Mouse (Mus musculus) ovary, adult 18-20 months (tissue): Measurements from ENCODE around the gene Inafm1.
"Not testable (repeated sequence)": the region's sequence is repeated elsewhere in the genome, so short reads cannot be mapped to it uniquely, and the experiment has no call there.

Source experiments
- DNase-seq: peaks from one replicate; pipeline ENCODE4 v3.0.0; 2022; ENCODE audit warnings: low spot score, mixed read lengths

The Inafm1 gene

DNA sequence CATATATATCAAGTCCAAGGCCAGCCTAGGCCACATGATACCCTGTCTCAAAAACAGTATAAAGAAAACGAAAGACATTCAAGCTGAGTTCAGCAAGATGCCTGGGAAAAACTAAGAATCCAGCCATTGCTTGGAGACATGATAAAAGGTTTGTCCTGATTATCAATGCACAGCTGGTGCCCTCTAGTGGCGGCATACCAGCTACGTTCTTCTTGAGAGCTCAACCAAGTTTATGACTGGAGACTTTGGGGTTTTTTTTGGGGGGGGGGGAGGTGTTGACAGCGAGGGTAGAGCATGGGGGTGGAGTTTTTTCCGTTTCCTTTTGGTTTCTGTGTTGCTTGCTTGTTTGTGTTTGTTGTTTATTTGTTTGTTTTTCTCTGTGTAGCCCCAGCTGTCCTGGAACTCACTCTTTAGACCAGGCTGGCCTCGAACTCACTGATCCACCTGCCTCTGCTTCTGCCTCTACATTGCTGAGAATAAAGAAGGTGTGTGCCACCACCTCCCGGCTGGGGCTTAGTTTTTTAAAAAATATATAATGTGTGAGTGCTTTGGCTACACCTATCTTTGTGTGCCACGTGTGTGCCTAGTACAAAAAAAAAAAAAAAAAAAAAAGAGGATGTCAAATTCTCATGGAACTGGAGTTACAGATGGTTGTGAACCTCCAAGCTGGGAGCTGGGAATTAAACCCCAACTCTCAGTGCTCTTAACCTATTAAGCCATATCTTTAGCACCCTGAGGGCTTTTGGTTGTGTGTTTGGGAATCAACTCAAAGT is 10.2 kb downstream of the Inafm1 start:
- no peak for DNase-seq

DNA sequence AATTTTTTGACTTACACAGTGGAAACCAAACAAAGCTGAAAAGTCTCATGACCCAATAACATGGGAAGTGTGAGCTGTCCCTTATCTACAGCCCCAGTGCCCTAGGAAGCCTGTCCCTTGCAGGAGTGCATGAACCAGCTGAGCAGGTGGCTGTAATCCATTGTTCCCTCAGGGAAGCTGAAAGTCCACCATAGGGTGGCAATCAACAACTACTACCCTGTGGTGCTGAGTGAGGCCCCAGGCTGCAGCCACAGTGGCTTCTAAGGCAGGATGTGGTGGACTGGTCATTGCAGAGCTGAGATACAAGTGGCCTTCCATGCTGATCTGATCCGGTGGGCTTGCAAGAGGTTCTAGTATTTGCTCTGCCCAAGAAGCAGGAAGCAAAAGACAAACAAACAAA is 12.3 kb downstream of the Inafm1 start:
- no peak for DNase-seq

GRCm38 (mm10) chr7:16259110-16259590 is 14.3 kb downstream of the Inafm1 start, which contains the start of gene C5ar1:
TSS of gene C5ar1 (minus strand) at chr7:16259540.
- no peak for DNase-seq

- DNase-seq, result no peak
Observed at GRCm38 (mm10) chr7:16257830-16258229, 15.6 kb downstream of the Inafm1 start.

GRCm38 (mm10) chr7:16255963-16256362 is 17.5 kb downstream of the Inafm1 start:
- not testable (repeated sequence) for DNase-seq

GRCm38 (mm10) chr7:16254195-16254594 is 19.2 kb downstream of the Inafm1 start:
- DNase-seq, result no peak

GRCm38 (mm10) chr7:16250687-16251086 is 22.7 kb downstream of the Inafm1 start:
- DNase-seq, result no peak

- DNase-seq, result no peak
Observed at GRCm38 (mm10) chr7:16245958-16246357, 27.5 kb downstream of the Inafm1 start.

- DNase-seq, result no peak
Observed at GRCm38 (mm10) chr7:16244067-16244466, 29.4 kb downstream of the Inafm1 start, which contains the start of gene C5ar2. TSS of gene C5ar2 (minus strand) at chr7:16244154.

DNA sequence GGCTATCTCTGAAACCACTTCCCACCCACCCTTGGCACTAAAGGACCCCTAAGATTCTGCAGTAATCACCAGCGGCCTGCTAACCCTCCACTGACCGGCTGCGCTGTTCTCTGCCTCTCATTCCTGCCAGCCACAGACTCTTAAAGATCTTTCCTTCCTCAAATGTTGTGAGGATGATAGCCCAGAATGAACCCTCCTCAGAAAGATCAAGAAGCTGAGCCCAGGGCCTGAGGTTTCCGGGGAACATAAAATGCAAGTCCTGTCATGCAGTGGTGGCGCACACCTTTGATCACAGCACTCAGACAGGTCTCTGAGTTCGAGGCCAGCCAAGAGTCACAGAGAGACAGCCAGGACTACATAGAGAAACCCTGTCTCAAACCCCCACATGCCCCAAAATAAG is 31.2 kb downstream of the Inafm1 start:
- no peak for DNase-seq

- DNase-seq, result no peak
Observed at GRCm38 (mm10) chr7:16241787-16242186, 31.6 kb downstream of the Inafm1 start.

- DNase-seq, result no peak
Observed at GRCm38 (mm10) chr7:16240978-16241303, 32.5 kb downstream of the Inafm1 start.

GRCm38 (mm10) chr7:16240281-16240977 is 33.0 kb downstream of the Inafm1 start:
- DNase-seq, result no peak

DNA sequence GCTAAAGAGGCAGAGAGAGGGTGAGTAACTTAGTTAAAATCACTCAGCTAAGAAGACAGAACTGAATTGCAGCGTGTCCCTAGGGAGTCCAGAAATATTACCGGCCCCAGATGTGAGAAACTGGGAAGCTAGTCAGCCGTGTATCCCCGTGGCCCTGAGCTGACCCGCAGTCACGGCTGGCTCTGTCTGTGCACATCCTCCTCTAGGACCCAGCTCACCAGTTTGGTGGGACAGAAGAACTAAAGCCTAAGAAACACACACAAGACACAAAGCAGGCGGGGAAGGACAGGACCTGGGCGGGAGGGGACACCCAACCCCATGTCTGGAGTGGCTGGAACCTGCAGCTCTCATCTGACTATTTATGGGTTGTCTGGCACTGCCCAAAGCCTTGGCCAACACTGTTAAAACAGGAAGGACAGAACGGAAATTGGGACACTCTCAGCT is 33.8 kb downstream of the Inafm1 start:
- no peak for DNase-seq

DNA sequence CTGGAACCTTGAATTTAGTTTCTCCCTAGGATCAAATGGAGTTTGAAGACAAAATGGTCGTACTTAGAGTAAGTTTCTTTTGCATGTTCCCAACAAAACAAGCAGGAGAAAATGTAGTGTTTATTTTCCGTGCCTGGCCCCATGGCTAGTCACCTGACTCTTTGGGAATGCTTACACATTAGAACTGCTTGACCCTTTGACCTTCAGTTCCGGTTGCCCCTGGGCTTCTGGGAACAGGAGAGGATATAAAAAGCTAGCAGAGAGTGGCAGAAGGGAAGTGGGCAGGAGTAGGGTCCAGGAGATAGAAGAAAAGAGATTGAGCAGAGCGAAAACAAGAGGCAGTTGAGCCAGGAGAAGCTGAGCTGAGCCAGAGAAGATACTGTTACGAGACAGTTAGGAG is 43.5 kb downstream of the Inafm1 start:
- DNase-seq, result no peak
